Mouse (Mus musculus) lung, postnatal 0 days (tissue): ENCODE results near the gene Tnnc2.

Experiments used
- CTCF ChIP-seq: IDR thresholded peaks from 2 replicates; pipeline ENCODE4 v1.5.1; 2016; ENCODE audit warnings: antibody characterized with exemption, mild to moderate bottlenecking
- EP300 ChIP-seq: IDR thresholded peaks from 2 replicates; pipeline ENCODE4 v1.6.1; 2016; ENCODE audit warnings: antibody characterized with exemption, mild to moderate bottlenecking, control low read depth

DNA sequence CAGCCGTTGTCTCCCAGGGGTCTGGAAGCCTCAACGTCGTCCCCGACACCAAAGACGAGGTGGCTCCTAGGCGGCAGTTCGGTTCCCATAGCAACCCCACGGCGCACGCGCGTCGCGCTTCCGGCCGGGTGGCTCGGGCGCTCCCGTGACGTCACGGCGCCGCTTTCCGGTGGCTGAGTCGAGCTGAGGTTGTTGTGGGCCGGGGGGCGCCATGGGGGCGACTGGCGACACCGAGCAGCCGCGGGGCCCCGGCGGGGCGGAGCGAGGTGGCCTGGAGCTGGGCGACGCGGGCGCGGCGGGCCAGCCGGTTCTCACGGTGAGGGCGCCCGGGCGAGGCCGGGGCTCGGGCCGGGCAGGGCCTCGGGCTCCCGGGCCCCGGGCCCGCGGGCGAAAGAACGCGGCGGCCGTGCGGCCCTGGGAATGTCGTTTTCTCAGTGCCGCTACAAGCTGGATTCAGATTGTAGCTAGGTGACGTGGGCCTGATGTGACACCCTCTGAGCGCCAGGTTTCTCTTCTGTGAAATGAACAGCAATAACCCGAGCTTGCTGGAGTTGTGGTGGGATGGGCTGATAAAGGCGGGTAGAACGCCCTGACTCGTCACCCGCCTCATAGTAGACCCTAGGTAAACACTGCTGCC is 33.8 kb downstream of the Tnnc2 start, which contains the start of the genes Wfdc3 and Dnttip1:
- TF ChIP-seq CTCF (no peak), EP300 (no peak)
